Mouse (Mus musculus) embryonic facial prominence, embryonic 10.5 days (tissue): Measurements from ENCODE around the gene Mthfr. TPM values are rescaled to one million over a fixed set of nuclear protein-coding genes. Genes with fewer than 3 reads are reported as not detected.
A peak's percentile ranks its signal among the peaks of the same experiment; 100 is the strongest.

Source experiments
- DNase-seq: peaks from one replicate; pipeline ENCODE4 v3.0.0-alpha.2; 2017; ENCODE audit warnings: low spot score
- H3K27ac ChIP-seq: fragments of 300-500 bp; sonication (generic); replicated peaks from 2 replicates; pipeline ENCODE4 v1.5.1; 2016; ENCODE audit warnings: mild to moderate bottlenecking
- H3K27me3 ChIP-seq: fragments of 300-500 bp; sonication (generic); replicated peaks from 2 replicates; pipeline ENCODE4 v1.6.1; 2016; ENCODE audit warnings: low read depth, mild to moderate bottlenecking; ENCODE audit not compliant: poor library complexity, severe bottlenecking
- H3K36me3 ChIP-seq: fragments of 300-500 bp; sonication (generic); replicated peaks from 2 replicates; pipeline ENCODE4 v1.6.1; 2016; ENCODE audit warnings: mild to moderate bottlenecking, moderate library complexity
- H3K4me1 ChIP-seq: fragments of 300-500 bp; sonication (generic); 2 replicates; pipeline ENCODE4 v1.6.1; 2016
- H3K4me3 ChIP-seq: fragments of 300-500 bp; sonication (generic); 2 replicates; pipeline ENCODE4 v1.5.1; 2016; ENCODE audit warnings: mild to moderate bottlenecking, moderate library complexity
- H3K9me3 ChIP-seq: fragments of 300-500 bp; sonication (generic); 2 replicates; pipeline ENCODE4 v1.6.1; 2016; ENCODE audit warnings: mild to moderate bottlenecking
- WGBS: fragments of 180-500 bp; shearing (Covaris S2); methylation state at CpG from one replicate; pipeline ENCODE4 v1.1.7; 2016; 5-methylcytosine and 5-hydroxymethylcytosine counted together
- polyA plus RNA-seq: library from polyadenylated mRNA; unstranded; fragments of >200 nt; fragmentation: Nextera tagmentation; extraction: Ambion mirVana; gene quantifications from 2 replicates; pipeline ENCODE4 v1.2.1, GENCODE M21; 2016

The Mthfr gene
- polyA plus RNA-seq, 1 experiment from 2014 or later, result 25.4 TPM

- H3K27me3 ChIP-seq, result peaks cover 9% of the 10 kb centered on the region; the same call in 1 of the 2 replicates
- no peak for DNase-seq
- no peaks in the 10 kb centered on the region for H3K36me3 ChIP-seq
- WGBS, result 57% methylated on average over 4 of the region's 4 CpGs
- peaks cover 50% of the 10 kb centered on the region for H3K4me1 ChIP-seq
- H3K27ac ChIP-seq, result no peak overlapping the region
- H3K4me3 ChIP-seq, result no peak overlapping the region
- H3K9me3 ChIP-seq, result no peaks in the 10 kb centered on the region
These were observed 50.3 kb downstream of the Mthfr start for GRCm38 (mm10) chr4:148089166-148089565.

DNA sequence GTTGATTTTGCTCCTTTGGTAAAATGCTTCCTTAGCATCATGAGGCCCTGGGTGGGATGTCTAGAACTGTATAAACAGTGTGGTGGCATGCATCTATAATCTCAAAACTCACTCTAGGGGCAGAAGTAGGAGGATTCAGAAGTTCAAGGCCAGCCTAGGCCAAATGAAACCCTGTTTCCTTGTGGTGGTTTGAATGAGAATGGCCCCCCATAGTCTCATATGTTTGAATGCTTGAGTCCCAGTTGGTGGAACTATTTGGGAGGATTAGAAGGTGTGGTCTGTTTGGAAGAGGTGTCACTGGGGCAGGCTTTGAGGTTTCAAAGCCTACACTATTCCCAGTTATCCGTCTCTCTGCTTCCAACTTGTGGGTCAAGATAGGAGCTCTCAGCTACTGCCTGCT is 52.3 kb downstream of the Mthfr start:
- no peaks in the 10 kb centered on the region for H3K36me3 ChIP-seq
- peaks cover 31% of the 10 kb centered on the region for H3K4me1 ChIP-seq

GRCm38 (mm10) chr4:148092551-148093271 is 53.8 kb downstream of the Mthfr start:
- 93% methylated on average over 11 of the region's 11 CpGs for WGBS
- no peak overlapping the region for H3K4me3 ChIP-seq
- H3K36me3 ChIP-seq, result no peaks in the 10 kb centered on the region
- DNase-seq, result no peak
- no peaks in the 10 kb centered on the region for H3K27me3 ChIP-seq
- no peaks in the 10 kb centered on the region for H3K9me3 ChIP-seq
- H3K27ac ChIP-seq, result no peak overlapping the region
- peaks cover 15% of the 10 kb centered on the region for H3K4me1 ChIP-seq

More for the DNA sequence above, 52.3 kb downstream of the Mthfr start:
- 97% methylated on average over 1 of the region's 1 CpGs for WGBS
- Histone ChIP-seq H3K4me3 (no peak overlapping the region), H3K27ac (no peak overlapping the region), H3K27me3 (peaks cover 4% of the 10 kb centered on the region; the same call in 1 of the 2 replicates), H3K9me3 (no peaks in the 10 kb centered on the region)
- DNase-seq, result no peak

DNA sequence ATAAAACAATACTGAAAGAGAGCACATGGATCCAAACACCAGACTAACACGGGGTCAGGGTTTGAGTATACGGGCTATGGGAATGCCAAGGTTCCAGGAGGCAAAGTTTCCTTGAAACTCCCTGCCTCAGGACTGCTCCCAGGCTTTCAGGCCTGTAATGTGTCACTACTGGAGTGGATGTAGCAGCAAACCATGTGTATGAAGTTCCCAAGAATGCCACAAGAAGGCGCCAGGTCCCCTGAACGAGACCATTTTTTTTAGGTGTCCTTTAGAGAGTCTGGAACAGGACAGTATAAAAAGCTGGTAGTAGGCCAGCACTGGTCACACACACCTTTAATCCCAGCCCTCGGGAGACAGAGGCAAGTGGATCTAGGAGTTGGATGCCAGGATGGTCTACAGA is 55.3 kb downstream of the Mthfr start:
- H3K36me3 ChIP-seq, result no peaks in the 10 kb centered on the region
- H3K9me3 ChIP-seq, result no peaks in the 10 kb centered on the region
- no peak overlapping the region for H3K4me3 ChIP-seq
- H3K27me3 ChIP-seq, result 0 out of 2 replicates have a peak, but pooled peaks cover 2% of the 10 kb centered on the region
- H3K4me1 ChIP-seq, result peaks cover 2% of the 10 kb centered on the region
- DNase-seq, result no peak
- WGBS, result 89% methylated on average over 5 of the region's 5 CpGs
- H3K27ac ChIP-seq, result no peak overlapping the region

GRCm38 (mm10) chr4:148095081-148095480 is 56.2 kb downstream of the Mthfr start:
- Histone ChIP-seq H3K36me3 (no peaks in the 10 kb centered on the region), H3K27me3 (0 out of 2 replicates have a peak, but pooled peaks cover 5% of the 10 kb centered on the region), H3K27ac (no peak overlapping the region), H3K4me1 (no peaks in the 10 kb centered on the region), H3K4me3 (no peak overlapping the region), H3K9me3 (no peaks in the 10 kb centered on the region)
- no peak for DNase-seq
- whole genome bisulfite sequencing, result 86% methylated on average over 4 of the region's 4 CpGs

DNA sequence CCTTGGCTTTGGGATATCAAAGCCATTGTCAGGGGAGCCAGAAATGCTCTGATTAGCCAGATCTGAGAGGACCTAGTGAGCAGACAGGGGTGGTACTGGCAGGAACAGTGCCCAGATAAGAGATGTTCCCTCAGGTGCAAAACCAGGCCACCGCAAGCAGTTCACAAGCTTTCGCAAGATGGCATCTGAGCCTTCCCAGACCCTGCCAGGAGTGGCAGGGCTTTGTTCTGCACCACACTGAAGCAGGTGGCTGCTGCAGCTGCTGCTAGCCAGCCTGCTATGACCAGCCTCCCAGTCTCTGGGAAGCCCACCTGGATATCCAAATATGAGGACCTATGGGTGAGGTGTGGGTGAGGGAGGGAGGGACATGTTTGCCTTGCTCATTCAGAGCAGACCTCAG is 59.1 kb downstream of the Mthfr start:
- Histone ChIP-seq H3K9me3 (no peaks in the 10 kb centered on the region), H3K4me1 (peaks cover 17% of the 10 kb centered on the region), H3K27ac (no peak overlapping the region), H3K36me3 (no peaks in the 10 kb centered on the region), H3K4me3 (no peak overlapping the region), H3K27me3 (peaks cover 27% of the 10 kb centered on the region)
- WGBS, result 94% methylated on average over 2 of the region's 2 CpGs
- DNase-seq, result no peak

GRCm38 (mm10) chr4:148098666-148099065 is 59.8 kb downstream of the Mthfr start:
- Histone ChIP-seq H3K27ac (no peak overlapping the region), H3K27me3 (peaks cover 31% of the 10 kb centered on the region), H3K9me3 (no peaks in the 10 kb centered on the region), H3K4me3 (no peak overlapping the region), H3K36me3 (no peaks in the 10 kb centered on the region), H3K4me1 (peaks cover 17% of the 10 kb centered on the region)
- no peak for DNase-seq
- WGBS, result 85% methylated on average over 3 of the region's 3 CpGs

GRCm38 (mm10) chr4:148101801-148102527 is 63.1 kb downstream of the Mthfr start:
- whole genome bisulfite sequencing, result 17% methylated on average over 29 of the region's 29 CpGs
- Histone ChIP-seq H3K4me3 (peak overlapping the region; percentile 49), H3K9me3 (no peaks in the 10 kb centered on the region), H3K27ac (peak overlapping the region; percentile 73), H3K36me3 (no peaks in the 10 kb centered on the region), H3K27me3 (peaks cover 31% of the 10 kb centered on the region), H3K4me1 (peaks cover 17% of the 10 kb centered on the region)
- peak; percentile 77 for DNase-seq

DNA sequence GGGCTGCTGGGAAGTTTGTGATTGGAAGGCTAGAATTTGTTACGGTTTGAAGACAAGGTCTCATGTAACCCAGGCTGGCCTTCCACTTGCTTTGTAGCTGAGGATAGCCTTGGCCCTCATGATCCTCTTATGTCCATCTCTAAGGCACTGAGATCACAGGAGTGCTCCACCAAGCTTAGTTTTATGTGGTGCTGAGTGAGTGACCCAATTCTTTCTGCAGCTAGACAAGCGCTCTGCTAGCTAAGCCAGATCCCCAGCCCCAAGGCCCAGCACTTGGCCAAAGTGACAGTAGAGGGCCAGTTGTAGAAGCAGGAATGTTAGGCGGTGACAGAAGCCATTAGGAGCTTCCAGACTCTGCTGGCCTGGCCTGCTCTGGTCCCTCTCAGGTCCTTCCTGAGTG is 65.3 kb downstream of the Mthfr start:
- 86% methylated on average over 3 of the region's 3 CpGs for WGBS
- Histone ChIP-seq H3K27ac (no peak overlapping the region), H3K4me3 (no peak overlapping the region), H3K4me1 (peaks cover 32% of the 10 kb centered on the region), H3K9me3 (no peaks in the 10 kb centered on the region), H3K27me3 (peaks cover 29% of the 10 kb centered on the region), H3K36me3 (no peaks in the 10 kb centered on the region)
- no peak for DNase-seq

DNA sequence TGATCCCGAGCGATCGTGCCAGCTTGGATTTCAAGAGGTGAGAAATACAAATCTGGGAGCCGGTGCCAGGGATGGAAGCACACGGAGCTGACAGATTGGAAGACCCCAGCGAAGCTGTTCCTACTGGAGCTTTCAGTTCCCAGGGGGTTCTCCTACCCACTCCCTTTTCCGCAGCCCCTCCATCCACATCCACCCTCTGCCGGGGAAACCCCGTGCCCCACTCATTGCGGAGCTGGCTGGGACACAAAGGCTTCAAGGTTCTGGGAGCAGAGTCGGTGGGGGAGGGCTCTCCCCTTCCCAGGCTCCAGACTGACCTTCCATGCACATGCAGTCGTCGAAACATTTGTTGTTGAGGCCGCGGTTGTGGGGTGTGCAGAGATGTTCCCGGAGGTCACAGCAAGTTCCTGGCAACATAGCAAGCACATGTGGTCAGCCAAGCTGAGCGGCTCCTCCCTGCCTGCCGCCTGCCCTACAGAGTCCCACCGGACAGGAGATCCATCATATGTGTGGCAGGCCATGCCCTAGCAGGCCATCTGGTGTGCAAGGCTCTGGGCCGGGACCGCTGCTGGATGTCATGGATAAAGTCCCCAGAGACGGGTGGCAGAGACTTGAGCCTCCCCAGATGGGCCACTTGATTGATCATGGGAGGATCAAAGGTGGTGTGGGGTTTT is 68.9 kb downstream of the Mthfr start:
- Histone ChIP-seq H3K36me3 (no peaks in the 10 kb centered on the region), H3K9me3 (no peaks in the 10 kb centered on the region), H3K4me3 (no peak overlapping the region), H3K27ac (no peak overlapping the region), H3K27me3 (peaks cover 4% of the 10 kb centered on the region; the same call in 1 of the 2 replicates), H3K4me1 (peaks cover 15% of the 10 kb centered on the region)
- no peak for DNase-seq
- 73% methylated on average over 22 of the region's 22 CpGs for WGBS

DNA sequence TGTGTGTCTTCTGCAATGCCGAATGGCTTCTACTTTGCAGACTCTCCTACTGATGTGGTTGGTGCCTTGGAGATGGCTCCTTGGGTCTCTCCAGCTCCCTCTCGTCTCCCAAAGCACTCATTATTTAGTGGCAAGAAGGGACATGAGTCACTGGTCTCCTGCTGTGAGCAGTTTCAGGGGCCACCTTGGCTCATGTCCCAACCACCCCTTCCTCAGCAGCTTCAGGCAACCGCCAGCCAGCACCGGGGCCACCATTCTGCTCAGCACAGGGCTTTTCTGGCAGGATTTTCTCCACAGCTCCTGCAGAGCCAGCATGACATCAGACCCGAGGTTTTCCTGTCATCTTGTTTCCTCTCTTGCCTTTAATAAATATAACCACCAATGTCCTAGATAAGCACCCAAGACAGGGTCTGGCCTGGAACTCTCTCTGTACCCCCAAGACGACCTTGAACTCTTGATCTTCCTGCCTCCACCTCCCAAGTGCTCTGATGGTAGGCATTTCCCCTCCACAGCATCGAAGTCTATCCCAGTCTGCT is 69.8 kb downstream of the Mthfr start:
- Histone ChIP-seq H3K4me1 (peaks cover 15% of the 10 kb centered on the region), H3K27me3 (0 out of 2 replicates have a peak, but pooled peaks cover 2% of the 10 kb centered on the region), H3K4me3 (no peak overlapping the region), H3K9me3 (no peaks in the 10 kb centered on the region), H3K27ac (no peak overlapping the region; the same call in 1 of the 2 replicates), H3K36me3 (no peaks in the 10 kb centered on the region)
- WGBS, result 74% methylated on average over 7 of the region's 7 CpGs
- no peak for DNase-seq
